Mouse (Mus musculus): Measurements from ENCODE around the gene Pheta2.
"Not testable (repeated sequence)": the region's sequence is repeated elsewhere in the genome, so short reads cannot be mapped to it uniquely, and the experiment has no call there.

The Pheta2 gene

GRCm38 (mm10) chr15:82343368-82344287 lies 4.9 kb downstream of the Pheta2 start:
- peak in 1 of 2 experiments; percentile 56 for DNase-seq

DNA sequence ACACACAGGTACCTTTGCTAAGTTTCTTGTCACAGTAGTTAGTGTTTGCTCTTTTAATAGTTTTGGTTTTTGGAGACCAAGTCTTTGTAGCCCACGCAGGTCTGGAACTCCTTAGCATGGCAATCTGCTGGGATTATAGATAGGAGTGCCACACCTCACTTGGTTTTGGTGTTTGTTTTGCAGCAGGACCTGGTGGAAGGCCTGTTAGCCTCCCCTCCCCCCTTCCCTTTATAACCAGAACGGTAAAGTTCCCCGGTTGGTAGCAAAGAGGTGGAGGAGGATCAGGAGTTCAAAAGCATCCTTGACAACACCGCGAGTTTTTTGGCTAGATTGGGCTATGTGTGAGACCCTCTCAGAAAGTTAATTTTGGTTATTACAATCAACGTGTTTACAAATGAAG lies 6.2 kb downstream of the Pheta2 start:
- DNase-seq = no peak

DNA sequence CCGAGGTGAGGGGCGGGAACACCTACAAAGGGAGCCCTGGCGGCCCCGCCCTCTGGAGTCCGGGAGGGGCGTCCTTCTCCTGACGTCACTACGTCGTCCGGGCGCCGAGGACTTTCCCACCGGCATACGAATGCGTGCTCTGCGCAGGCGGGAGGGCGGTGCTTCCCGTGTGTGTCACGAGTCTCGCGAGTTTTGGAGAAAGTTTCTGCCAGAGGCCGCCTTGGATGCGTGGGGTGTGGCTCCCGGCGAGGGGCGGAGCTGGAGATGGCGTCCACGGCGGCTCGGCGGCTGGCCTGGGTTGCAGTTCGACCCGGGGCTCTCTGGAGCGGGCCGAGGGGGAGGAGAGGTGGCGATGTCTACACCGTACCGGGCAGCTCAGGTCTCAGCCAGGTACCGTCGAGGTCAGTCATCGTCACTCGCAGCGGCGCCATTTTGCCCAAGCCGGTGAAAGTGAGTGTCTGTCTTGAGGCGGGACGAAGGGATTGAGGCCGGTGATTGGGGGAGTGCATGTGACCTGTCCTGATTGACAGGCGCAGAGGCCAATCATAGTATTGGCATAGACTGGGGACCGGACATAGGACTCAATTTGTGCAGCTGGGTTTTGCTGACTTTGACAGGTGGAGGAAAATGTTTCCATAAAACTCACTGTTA lies 7.2 kb downstream of the Pheta2 start:
- peak; percentile 96 to 99 for DNase-seq

GRCm38 (mm10) chr15:82346580-82347302 lies 8.0 kb downstream of the Pheta2 start:
- peak in 1 of 2 experiments; percentile 33 for DNase-seq

GRCm38 (mm10) chr15:82347303-82347676 lies 8.5 kb downstream of the Pheta2 start:
- no peak for DNase-seq

DNA sequence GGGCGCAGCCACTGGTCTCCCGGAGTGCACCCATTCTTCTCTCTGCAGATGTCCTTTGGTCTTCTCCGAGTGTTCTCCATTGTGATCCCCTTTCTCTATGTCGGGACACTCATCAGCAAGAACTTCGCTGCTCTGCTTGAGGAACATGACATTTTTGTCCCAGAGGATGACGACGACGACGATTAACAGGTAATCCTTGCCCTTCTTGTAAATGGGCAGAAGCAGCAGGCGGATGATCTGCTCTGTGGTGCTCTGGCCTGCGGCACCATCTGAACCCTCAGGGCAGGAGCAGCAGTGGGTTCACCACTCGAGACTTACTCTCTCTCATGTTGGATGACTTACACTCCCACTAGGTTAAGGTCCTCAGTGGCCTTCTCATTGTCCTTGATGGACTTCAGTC lies 9.1 kb downstream of the Pheta2 start:
- no peak for DNase-seq

DNA sequence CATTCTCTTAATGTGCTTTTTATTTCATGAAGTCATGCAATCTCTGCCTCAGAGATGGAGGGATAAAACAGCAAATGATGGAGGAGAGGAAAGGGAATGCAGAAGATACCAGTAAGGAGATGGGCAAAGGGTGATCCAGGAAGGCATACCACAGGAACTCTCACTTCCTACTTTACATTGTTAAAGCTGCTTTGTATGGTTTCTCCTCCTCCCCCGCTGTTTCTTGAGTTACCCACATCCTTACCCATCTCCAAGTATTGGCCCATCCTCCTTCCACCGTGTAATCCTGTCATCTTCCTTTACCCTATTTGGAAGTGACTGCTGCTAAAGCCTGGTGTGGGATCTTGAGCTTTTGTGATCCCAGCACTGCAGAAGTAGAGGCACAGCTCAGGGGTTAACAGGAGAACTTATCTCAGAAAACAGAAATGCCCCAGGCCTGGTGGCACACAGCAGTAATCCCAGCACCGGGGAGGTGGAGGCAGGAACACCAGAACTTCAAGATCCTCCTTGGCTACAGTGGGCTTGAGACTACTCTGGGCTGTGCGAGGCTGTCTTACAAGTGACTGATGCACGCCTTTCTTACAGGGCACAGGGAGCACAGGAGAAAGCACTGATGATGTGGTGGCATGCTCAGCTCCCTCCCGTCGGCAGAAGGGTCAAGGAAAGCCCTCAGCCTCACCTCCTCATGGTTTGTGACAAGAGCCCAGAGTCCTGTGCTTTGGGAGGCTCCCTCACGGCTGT lies 9.7 kb downstream of the Pheta2 start:
- no peak for DNase-seq

DNA sequence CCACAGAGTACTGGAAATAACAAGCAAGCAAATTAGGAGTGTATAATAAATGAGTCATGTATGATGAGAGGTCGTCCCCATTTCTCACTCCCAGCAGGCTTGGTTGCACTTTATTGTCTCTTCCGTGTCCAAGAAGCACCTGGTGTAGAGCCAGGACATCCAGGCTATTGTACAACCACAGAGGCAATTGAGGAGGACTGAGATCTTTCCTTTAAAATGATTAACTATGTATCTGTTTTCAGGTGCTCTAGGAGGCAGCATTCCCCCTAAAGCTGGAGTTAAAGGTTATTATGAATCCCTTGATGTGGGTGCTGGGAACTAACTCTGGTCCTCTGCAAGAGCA lies 10.2 kb downstream of the Pheta2 start:
- no peak for DNase-seq

- no peak for DNase-seq
Measured at GRCm38 (mm10) chr15:82350349-82350748, 11.6 kb downstream of the Pheta2 start.

DNA sequence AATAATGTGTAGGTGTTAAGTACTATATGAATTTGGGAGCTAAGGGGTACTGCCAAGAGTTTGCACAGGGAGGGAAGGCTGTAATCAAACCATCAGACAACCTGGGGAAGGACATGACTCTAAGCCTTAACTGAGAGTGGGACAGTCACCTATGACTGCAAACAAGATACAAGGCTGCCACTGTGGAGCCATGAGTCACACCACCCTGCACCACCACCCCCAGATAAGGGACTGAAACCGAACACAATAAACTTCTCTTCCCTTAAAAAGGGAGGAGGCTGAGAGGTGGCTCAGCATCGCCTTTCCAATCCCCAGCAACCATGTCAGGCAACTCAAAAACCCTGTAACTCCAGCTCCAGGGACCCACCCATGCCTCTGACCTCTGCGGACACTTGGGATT lies 12.7 kb downstream of the Pheta2 start:
- no peak for DNase-seq

- DNase-seq = no peak
Measured at GRCm38 (mm10) chr15:82353078-82353744, 14.5 kb downstream of the Pheta2 start.

GRCm38 (mm10) chr15:82353745-82354113 lies 15.0 kb downstream of the Pheta2 start:
- DNase-seq = no peak

DNA sequence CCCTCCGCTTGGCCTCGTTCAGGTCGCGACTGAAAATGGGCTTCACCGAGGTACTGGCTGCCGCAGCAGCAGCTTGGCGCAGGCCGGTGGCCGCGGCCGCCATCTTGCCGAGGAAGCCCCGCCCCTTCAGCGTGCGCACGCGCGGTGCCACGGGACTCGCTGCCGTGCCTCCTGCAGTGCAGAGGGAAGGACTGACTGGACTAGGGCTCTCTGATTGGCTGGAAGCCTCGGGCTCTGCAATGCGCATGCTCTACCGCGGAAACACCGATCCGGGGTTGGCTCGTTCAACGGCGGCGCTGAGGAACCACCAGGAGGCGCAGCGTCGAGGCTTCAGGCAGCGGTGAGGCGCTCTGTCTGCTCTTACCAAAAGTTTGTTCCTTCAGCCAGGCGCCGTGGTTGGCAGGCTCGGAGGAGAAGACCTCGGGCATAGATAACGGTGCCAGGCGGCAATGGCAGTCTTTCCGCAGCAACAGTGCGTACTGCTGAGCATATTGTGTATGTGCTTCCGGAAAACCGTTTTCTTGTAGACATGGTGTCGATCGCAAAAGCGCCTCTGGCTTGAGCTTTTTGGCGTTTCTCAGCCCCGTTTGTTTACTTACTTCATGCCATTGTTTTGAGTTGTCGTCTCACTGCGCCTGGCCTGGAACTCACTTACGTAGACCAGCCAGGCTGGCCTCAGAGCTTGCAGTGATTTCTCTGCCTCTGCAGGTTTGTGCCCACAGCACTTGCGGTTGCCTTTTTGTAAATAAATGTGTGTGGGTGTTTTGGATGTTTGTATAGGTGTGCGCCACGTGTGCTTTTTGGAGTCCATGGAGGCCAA lies 15.6 kb downstream of the Pheta2 start, which contains the start of gene Ndufa6:
Gene Ndufa6, minus strand, starts transcription at position 197 of the 820 bp plus-strand sequence.
- peak; percentile 98 for DNase-seq

DNA sequence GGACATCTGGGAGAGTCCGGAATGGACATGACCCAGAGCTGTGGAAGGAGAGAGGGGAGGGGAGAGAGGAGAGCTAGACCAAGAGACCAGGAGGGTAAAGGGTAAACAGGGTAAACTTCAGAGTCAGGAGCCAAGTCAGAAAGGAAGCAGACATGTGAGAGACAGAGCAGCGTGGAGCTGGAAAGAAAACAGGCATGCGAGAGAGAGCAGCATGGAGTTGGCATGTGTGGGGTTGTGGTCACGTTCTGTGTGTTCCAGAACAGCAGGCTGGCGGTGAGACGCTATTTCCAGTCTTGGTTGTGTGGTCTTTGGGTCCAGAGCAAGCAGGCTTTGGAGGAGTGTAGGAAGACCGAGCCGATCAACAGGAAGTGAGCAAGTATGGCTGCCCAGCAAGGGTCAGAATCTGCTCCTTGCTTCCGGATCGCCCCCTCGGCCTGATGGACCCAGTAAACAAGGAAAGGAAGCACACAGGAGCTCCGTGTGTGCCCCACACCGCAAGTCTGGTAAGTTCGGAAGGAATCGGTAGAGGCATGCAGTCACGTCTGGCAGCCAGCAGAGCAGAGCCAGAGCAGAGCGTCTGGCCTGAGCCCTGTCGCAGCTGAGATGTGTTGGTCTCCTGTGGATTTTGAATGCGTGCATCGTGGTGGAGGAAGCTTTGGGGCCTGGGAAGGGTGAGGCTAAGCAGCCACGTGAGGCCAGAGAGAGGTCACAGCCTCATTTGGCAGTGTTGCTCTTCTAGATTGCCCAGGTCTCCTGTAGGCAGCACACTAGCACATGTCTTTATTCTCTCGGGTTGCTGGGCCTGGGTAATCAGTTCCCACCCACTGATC lies 19.9 kb downstream of the Pheta2 start:
- DNase-seq = peak in 1 of 2 experiments; percentile 57

DNA sequence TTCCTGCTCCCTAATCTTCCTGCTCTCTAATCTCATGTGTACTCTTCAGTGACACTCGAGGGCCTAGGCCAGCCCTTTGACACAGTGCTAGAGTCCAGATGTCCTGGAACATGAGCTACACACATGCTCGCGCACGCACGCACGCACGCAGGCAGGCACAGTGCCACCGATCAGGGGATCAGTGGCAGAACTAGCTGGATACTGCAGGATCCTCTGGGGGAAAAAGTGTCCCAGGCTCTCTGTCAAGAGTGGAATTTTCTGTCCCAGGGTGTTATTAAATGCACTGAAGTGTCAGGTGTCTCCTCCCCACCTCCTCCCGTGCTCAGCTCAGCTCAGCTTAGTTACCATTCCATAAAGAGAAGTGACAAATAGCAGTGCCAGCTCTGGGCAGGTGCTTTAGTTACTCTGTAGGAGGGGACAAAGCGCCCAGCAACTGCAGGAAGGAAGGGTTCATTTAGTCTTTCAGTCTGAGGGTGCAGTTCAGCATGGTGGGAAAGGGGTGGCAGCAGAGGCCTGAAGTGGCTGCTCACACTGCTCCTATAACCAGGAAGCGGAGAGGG lies 22.8 kb downstream of the Pheta2 start:
- peak; percentile 7 to 66 for DNase-seq

GRCm38 (mm10) chr15:82362234-82362633 lies 23.5 kb downstream of the Pheta2 start:
- DNase-seq = peak in 1 of 2 experiments; percentile 46

DNA sequence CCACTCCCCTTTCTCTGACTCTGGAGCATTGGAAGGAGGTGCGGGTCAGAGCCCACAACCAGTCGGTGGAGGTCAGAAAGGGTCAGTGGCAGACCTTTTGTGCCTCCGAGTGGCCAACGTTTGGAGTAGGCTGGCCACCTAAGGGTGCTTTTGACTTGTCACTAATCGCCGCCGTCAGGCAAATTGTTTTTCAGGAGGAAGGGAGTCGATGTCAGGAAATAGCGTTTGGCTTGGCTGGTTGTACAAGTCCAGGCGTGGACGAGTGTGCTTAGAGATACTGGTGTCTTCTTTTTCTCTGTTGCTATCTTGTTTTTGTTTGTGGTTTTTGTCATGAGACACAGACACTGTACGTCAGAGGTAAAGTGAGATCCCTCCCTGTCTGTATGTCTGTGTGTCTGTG lies 25.1 kb downstream of the Pheta2 start:
- DNase-seq = not testable (repeated sequence)

- peak in 1 of 2 experiments; percentile 11 for DNase-seq
Measured at GRCm38 (mm10) chr15:82364561-82364960, 25.8 kb downstream of the Pheta2 start.

DNA sequence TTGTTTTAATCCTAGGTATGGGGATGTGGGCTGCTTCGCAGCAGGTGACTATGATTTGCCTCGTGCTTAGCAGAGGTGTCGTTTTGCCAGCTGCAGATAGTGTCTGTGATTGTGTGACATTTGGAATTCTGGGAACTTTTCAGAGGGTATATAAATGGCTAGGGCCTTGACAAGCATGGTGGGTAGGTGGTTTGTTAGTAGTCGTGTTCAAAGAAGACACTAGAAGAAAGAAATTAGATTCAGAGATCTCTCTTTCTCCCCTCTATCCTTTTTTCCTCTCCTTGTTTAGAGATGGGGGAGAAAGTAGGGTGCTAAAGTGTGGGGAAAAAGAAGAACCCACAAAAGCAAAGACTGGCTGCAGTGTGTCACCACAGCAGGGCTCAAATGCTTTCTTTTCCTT lies 29.4 kb downstream of the Pheta2 start:
- peak in 1 of 2 experiments; percentile 0 for DNase-seq

DNA sequence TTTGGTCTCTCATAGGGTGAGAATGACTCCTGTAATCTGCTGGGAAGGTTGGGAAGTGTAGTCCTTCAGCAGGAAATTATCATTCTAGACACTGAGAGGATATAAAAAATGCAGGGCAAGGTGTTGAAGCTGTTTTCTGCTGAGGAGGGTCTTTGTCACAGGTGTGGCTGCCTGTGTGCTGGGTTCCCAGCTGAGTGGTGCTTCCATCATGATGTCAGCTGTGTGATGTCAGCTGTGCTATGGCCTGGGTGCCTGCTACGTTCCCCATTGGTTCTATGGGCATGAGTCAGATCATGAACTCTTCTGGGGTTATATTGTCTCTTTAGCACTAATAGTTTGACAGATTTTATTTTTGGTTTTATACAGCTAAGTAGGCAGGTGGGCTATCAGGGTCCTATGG lies 30.1 kb downstream of the Pheta2 start:
- DNase-seq = no peak
